Mouse (Mus musculus): ENCODE results near the gene Tgm5. TPM values are rescaled to one million over a fixed set of nuclear protein-coding genes. Genes with fewer than 3 reads are reported as not detected.
"Not testable (repeated sequence)": the region's sequence is repeated elsewhere in the genome, so short reads cannot be mapped to it uniquely, and the experiment has no call there.

Gene Tgm5
- total and polyA plus RNA-seq, 3 experiments: not detected

DNA sequence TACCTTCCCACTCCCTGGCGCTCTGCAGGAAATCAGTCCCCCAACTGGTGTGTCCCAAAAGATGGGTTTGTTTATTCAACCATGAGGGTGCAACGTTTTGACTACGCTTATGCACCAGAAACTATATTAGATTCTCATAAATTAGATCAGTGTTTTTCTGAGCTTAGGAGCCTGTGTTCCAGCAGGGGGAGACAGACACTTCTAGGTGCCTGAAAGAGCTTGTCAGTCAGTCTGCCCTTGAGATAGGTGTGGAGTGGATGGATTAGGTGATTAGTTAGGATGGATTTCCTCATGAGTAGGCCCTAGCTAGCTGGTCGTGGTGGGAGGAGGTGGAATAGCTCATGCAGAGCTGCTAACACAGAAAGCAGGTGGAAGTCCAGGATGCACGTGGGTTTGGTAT lies 44.5 kb downstream of the Tgm5 start:
- Histone ChIP-seq H3K4me3 (replicated peaks in 1 of 3; ENCODE audit: low read depth in 2 of 3, low read length in 2 of 3, poor library complexity in 1 of 3) (no peak overlapping the region), H3K36me3 (replicated peaks in 1 of 2; ENCODE audit: control insufficient read depth in 1 of 2, insufficient read depth in 1 of 2, low read length in 1 of 2) (no peaks in the 10 kb centered on the region), H3K27me3 (replicated peaks) (peaks cover 3% of the 10 kb centered on the region), H3K9me3 (replicated peaks; ENCODE audit: low read length) (no peaks in the 10 kb centered on the region), H3K4me1 (ENCODE audit: control insufficient read depth in 1 of 2, insufficient read depth in 2 of 2) (no peaks in the 10 kb centered on the region; a peak in 1 of 4 replicates), H3K9ac (ENCODE audit: insufficient read depth, low read depth) (no peak overlapping the region), H3K4me2 (ENCODE audit: insufficient read depth, low read depth, poor library complexity, severe bottlenecking) (no peak overlapping the region), H3K79me2 (replicated peaks; ENCODE audit: control insufficient read depth, extremely low read depth, insufficient read depth, poor library complexity, severe bottlenecking) (no peaks in the 10 kb centered on the region), H3K27ac (ENCODE audit: insufficient read depth, low read depth) (no peak overlapping the region)
- dilution Hi-C loops (cut with MboI; ENCODE audit: extremely low pct_ligation_motif_present, extremely low pct_unique_long_range_greater_than_20kb, low sequenced_read_pairs) (no loop called here), in situ Hi-C loops (cut with MboI; ENCODE audit: low pct_ligation_motif_present, low pct_unique_long_range_greater_than_20kb, low sequenced_read_pairs) (loop anchor here (10.0 kb wide), 1 partner anchor 54 kb away; no protein-coding TSS in a partner anchor)
- peak; percentile 35 for DNase-seq (ENCODE audit: extremely low read depth)
- TF ChIP-seq SMC3 (IDR thresholded peaks at IDR 0.05; ENCODE audit: low read depth, low read length) (peak; percentile 79), ZC3H11A (IDR thresholded peaks at IDR 0.05; ENCODE audit: low read depth, low read length) (peak; percentile 9; the same call in 1 of the 2 replicates), BHLHE40 (IDR thresholded peaks at IDR 0.05; ENCODE audit: low read depth, low read length) (no peak), RAD21 (IDR thresholded peaks at IDR 0.05; ENCODE audit: low read depth, low read length) (peak; percentile 75), CTCF (conservative IDR thresholded peaks at IDR 0.05 in 1 of 2, IDR thresholded peaks at IDR 0.05 in 1 of 2; ENCODE audit: low read depth in 2 of 2, low read length in 2 of 2) (peak; percentile 52 to 80; a peak in 3 of 4 replicates)

DNA sequence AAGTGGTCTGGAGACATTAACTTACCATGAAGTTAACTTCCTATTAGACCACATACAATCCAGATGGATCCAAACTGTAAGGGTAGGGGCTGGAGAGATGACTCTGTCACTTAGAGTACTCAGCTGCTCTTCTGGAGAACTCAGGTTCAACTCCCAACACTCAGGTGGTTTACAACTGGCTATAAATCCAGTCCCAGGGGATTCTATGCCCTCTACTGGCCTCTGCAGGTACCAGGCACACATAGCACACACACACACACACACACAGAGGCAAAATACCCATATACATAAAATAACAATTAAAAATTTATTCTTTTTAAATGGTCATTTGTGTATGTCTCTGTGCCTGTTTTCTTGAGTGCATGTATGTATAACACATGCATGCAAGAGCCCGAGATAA lies 46.3 kb downstream of the Tgm5 start:
- TF ChIP-seq CTCF (conservative IDR thresholded peaks at IDR 0.05 in 1 of 2, IDR thresholded peaks at IDR 0.05 in 1 of 2; ENCODE audit: low read depth in 2 of 2, low read length in 2 of 2) (peak in 1 of 2 experiments; percentile 30; a peak in 2 of 4 replicates), RCOR1 (conservative IDR thresholded peaks at IDR 0.05; ENCODE audit: low read depth, low read length) (no peak)
- dilution Hi-C loops (cut with MboI; ENCODE audit: extremely low pct_ligation_motif_present, extremely low pct_unique_long_range_greater_than_20kb, low sequenced_read_pairs): no loop called here
- Histone ChIP-seq H3K4me1 (ENCODE audit: control insufficient read depth in 1 of 2, insufficient read depth in 2 of 2) (no peaks in the 10 kb centered on the region; a peak in 1 of 4 replicates), H3K36me3 (replicated peaks in 1 of 2; ENCODE audit: control insufficient read depth in 1 of 2, insufficient read depth in 1 of 2, low read length in 1 of 2) (no peaks in the 10 kb centered on the region), H3K27ac (ENCODE audit: insufficient read depth, low read depth) (no peak overlapping the region), H3K27me3 (replicated peaks) (no peaks in the 10 kb centered on the region), H3K9me3 (replicated peaks; ENCODE audit: low read length) (no peaks in the 10 kb centered on the region), H3K79me2 (replicated peaks; ENCODE audit: control insufficient read depth, extremely low read depth, insufficient read depth, poor library complexity, severe bottlenecking) (no peaks in the 10 kb centered on the region), H3K9ac (ENCODE audit: insufficient read depth, low read depth) (no peak overlapping the region), H3K4me3 (replicated peaks in 1 of 3; ENCODE audit: low read depth in 2 of 3, low read length in 2 of 3, poor library complexity in 1 of 3) (no peak overlapping the region), H3K4me2 (ENCODE audit: insufficient read depth, low read depth, poor library complexity, severe bottlenecking) (no peak overlapping the region)
- in situ Hi-C loops (cut with MboI; ENCODE audit: low pct_ligation_motif_present, low pct_unique_long_range_greater_than_20kb, low sequenced_read_pairs): no loop called here
- DNase-seq (ENCODE audit: extremely low read depth): no peak

- H3K4me1 ChIP-seq (ENCODE audit: control insufficient read depth in 1 of 2, insufficient read depth in 2 of 2); H3K36me3 ChIP-seq (replicated peaks in 1 of 2; ENCODE audit: control insufficient read depth in 1 of 2, insufficient read depth in 1 of 2, low read length in 1 of 2); H3K4me2 ChIP-seq (ENCODE audit: insufficient read depth, low read depth, poor library complexity, severe bottlenecking); H3K79me2 ChIP-seq (replicated peaks; ENCODE audit: control insufficient read depth, extremely low read depth, insufficient read depth, poor library complexity, severe bottlenecking); H3K9ac ChIP-seq (ENCODE audit: insufficient read depth, low read depth); in situ Hi-C loops (cut with MboI; ENCODE audit: low pct_ligation_motif_present, low pct_unique_long_range_greater_than_20kb, low sequenced_read_pairs); dilution Hi-C loops (cut with MboI; ENCODE audit: extremely low pct_ligation_motif_present, extremely low pct_unique_long_range_greater_than_20kb, low sequenced_read_pairs); H3K4me3 ChIP-seq (replicated peaks in 1 of 3; ENCODE audit: low read depth in 2 of 3, low read length in 2 of 3, poor library complexity in 1 of 3); H3K27ac ChIP-seq (ENCODE audit: insufficient read depth, low read depth); H3K27me3 ChIP-seq (replicated peaks); DNase-seq (ENCODE audit: extremely low read depth); H3K9me3 ChIP-seq (replicated peaks; ENCODE audit: low read length): not testable (repeated sequence)
Measured at GRCm38 (mm10) chr2:121038851-121039250, 46.8 kb downstream of the Tgm5 start.
